Mouse (Mus musculus): ENCODE data around the gene Faap100.

DNA sequence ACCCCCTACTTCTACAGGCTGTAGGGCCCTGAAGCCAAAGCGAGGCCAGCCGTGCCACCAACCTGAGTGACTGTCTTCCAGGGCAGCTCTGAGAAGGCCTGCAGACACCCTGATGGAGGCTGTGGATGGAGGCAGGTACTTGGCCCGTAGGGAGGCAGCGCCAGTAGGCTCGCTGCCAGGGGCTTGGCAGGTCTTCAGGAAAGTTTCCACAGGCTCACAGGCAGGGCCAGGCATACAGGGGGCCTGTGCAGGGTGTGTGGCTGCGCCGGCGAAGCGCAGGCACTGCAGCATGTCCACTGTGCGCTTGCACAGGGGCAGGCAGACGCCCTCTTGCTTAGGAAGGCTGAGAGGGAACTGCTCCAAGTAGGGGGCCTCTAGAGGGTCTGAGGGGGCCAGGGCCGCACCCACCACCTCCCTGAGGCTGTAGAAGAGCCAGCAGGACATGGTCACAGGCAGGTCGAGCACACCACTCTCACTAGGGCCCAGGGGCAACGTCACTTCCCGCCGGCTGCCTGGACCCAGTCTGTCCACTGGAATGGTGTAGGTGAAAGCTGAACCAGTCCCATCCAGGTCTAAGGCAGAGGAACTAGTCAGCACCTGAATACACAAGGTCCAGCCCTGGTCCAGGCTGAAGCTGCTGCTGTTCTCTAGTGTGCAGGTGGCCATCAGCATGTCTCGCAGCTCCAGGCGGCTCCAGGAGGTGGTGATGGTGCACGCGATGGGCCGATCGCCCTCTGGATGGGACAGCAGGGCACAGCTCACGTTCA lies 4.6 kb downstream of the Faap100 start:
- TF ChIP-seq POLR2AphosphoS5 (IDR thresholded peaks at IDR 0.05; ENCODE audit: insufficient replicate concordance, low read depth, low read length), result no peak
- TF ChIP-seq CTCF (IDR thresholded peaks at IDR 0.05; ENCODE audit: low read depth, low read length), result no peak
